Mouse (Mus musculus) left cerebral cortex, adult 2 months (tissue): ENCODE data around the gene Cpxm1. TPM values are rescaled to one million over a fixed set of nuclear protein-coding genes. Genes with fewer than 3 reads are reported as not detected.

ENCODE experiments used
- DNase-seq, 2 experiments: peaks; one replicate each; pipeline ENCODE4 v3.0.0; 2021 to 2022; ENCODE audit warnings: low spot score in 2 of 2, mixed read lengths in 1 of 2; ENCODE audit errors: extremely low spot score in 1 of 2
- H3K27ac ChIP-seq: fragments of 200-600 bp; 2 replicates; pipeline ENCODE4 v1.8.1; 2022
- H3K4me3 ChIP-seq: fragments of 200-600 bp; 2 replicates; pipeline ENCODE4 v1.8.1; 2022
- CTCF ChIP-seq: fragments of 200-600 bp; IDR thresholded peaks from 2 replicates; pipeline ENCODE4 v1.8.1; 2022; ENCODE audit warnings: antibody characterized with exemption, mild to moderate bottlenecking, moderate library complexity
- intact Hi-C: fragments of 180-260 bp; cut with DNase I; formaldehyde crosslinking; loops from one replicate; pipeline ENCODE4 v1.15.1; 2025
- total RNA-seq, 2 experiments: library from RNA; stranded (reverse); gene quantifications; 2 replicates each; pipeline ENCODE4 v1.2.3; 2021

The Cpxm1 gene
- total RNA-seq, 2 experiments from 2014 or later, result 5.5 to 6.4 TPM

GRCm38 (mm10) chr2:130362511-130363026, 34.8 kb downstream of the Cpxm1 start:
- intact Hi-C loops, result loop anchor here (2.0 kb wide), 1 partner anchor 72 kb away; no protein-coding TSS in a partner anchor
- peak; percentile 47 to 49 for DNase-seq
- Histone ChIP-seq H3K4me3 (no peak overlapping the region), H3K27ac (no peak overlapping the region)
- TF ChIP-seq CTCF, result peak; percentile 69

- Histone ChIP-seq H3K4me3 (no peak overlapping the region), H3K27ac (no peak overlapping the region)
- intact Hi-C loops, result no loop called here
- DNase-seq, result no peak
- TF ChIP-seq CTCF, result no peak
Measured at GRCm38 (mm10) chr2:130358852-130359251, 38.5 kb downstream of the Cpxm1 start.

- intact Hi-C loops, result no loop called here
- H3K27ac ChIP-seq, result no peak overlapping the region
- H3K4me3 ChIP-seq, result no peak overlapping the region
- DNase-seq, result no peak
- TF ChIP-seq CTCF, result no peak
Measured at GRCm38 (mm10) chr2:130357551-130357950, 39.8 kb downstream of the Cpxm1 start.

- TF ChIP-seq CTCF, result no peak
- no peak overlapping the region for H3K27ac ChIP-seq
- DNase-seq, result no peak
- H3K4me3 ChIP-seq, result no peak overlapping the region
- intact Hi-C loops, result no loop called here
Measured at GRCm38 (mm10) chr2:130353889-130354288, 43.5 kb downstream of the Cpxm1 start.

- intact Hi-C loops, result no loop called here
- DNase-seq, result no peak
- no peak overlapping the region for H3K27ac ChIP-seq
- no peak overlapping the region for H3K4me3 ChIP-seq
- no peak for TF ChIP-seq CTCF
Measured at GRCm38 (mm10) chr2:130353411-130353810, 44.0 kb downstream of the Cpxm1 start.

GRCm38 (mm10) chr2:130351758-130352339, 45.5 kb downstream of the Cpxm1 start:
- TF ChIP-seq CTCF, result no peak
- H3K4me3 ChIP-seq, result no peak overlapping the region
- intact Hi-C loops, result no loop called here
- no peak overlapping the region for H3K27ac ChIP-seq
- no peak for DNase-seq

- no peak for DNase-seq
- intact Hi-C loops, result no loop called here
- no peak overlapping the region for H3K27ac ChIP-seq
- TF ChIP-seq CTCF, result no peak
- no peak overlapping the region for H3K4me3 ChIP-seq
Measured at GRCm38 (mm10) chr2:130350376-130350775, 47.0 kb downstream of the Cpxm1 start.

- Histone ChIP-seq H3K4me3 (no peak overlapping the region), H3K27ac (no peak overlapping the region)
- no peak for DNase-seq
- TF ChIP-seq CTCF, result no peak
- intact Hi-C loops, result no loop called here
Measured at GRCm38 (mm10) chr2:130341220-130341580, 56.2 kb downstream of the Cpxm1 start.

Other genes starting within 250 kb of the Cpxm1 start
- 100 to 1,000 TPM; 101 to 112 TPM for gene Snrpb, start 218.2 kb downstream of the Cpxm1 start, total RNA-seq
- not detected for gene Tmc2, start 202.4 kb downstream of the Cpxm1 start, total RNA-seq
- gene Nop56, start 123.1 kb downstream of the Cpxm1 start, total RNA-seq, result 100 to 1,000 TPM; 140 to 144 TPM
- gene Idh3b, start 113.0 kb downstream of the Cpxm1 start, total RNA-seq, result 100 to 1,000 TPM; 285 to 286 TPM
- 1 to 10 TPM; 9.7 to 9.8 TPM for gene Ebf4, start 102.4 kb downstream of the Cpxm1 start, total RNA-seq
- gene Gm28372, start 7.7 kb upstream of the Cpxm1 start, total RNA-seq, result not detected
- not detected for gene 1700020A23Rik, start 7.7 kb upstream of the Cpxm1 start, total RNA-seq
- gene Tmem239, start 8.9 kb upstream of the Cpxm1 start, total RNA-seq, result not detected
- 10 to 100 TPM; 78.3 to 99.1 TPM for gene Vps16, start 26.8 kb upstream of the Cpxm1 start, total RNA-seq
- 10 to 100 TPM; 23.1 to 27.9 TPM for gene Pced1a, start 27.1 kb upstream of the Cpxm1 start, total RNA-seq
- gene Ptpra, start 52.7 kb upstream of the Cpxm1 start, total RNA-seq, result 100 to 1,000 TPM; 221 to 237 TPM
- 10 to 100 TPM; 72.6 to 75.6 TPM for gene Mrps26, start 166.2 kb upstream of the Cpxm1 start, total RNA-seq
- gene Oxt, start 178.6 kb upstream of the Cpxm1 start, total RNA-seq, result 1 to 10 TPM in 1 of 2 experiments, not detected in 1; 4.4 TPM
- gene Avp, start 185.0 kb upstream of the Cpxm1 start, total RNA-seq, result 10 to 100 TPM in 1 of 2 experiments, not detected in 1; 22.8 TPM
- 1 to 10 TPM; 7.9 to 8.7 TPM for gene Fastkd5, start 232.5 kb upstream of the Cpxm1 start, total RNA-seq
- gene Ubox5, start 232.5 kb upstream of the Cpxm1 start, total RNA-seq, result 10 to 100 TPM; 10.0 to 12.5 TPM
- 100 to 1,000 TPM; 202 to 214 TPM for gene Lzts3, start 245.2 kb upstream of the Cpxm1 start, total RNA-seq